ENCODE assay signal across 25 mouse cellular contexts in the genomic region with DNA sequence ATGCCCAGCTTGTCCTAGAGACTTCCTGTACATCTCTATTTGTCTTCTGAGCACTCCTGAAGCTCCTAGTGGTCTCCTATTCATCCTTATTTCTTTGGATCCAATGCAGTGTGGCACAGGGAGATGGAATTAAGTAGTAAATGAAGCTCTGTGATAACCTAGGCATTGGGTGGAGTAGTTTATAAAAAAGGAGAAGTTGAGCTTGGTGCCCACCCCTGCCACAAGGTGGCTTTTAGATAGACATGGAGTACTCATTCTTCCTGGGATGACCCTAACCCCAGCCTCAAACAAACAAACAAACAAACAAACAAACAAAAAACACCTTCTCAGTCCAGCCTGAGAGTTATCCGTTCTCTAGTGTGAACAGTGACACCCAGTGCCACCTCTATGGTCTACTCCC. TPM values are rescaled to one million over a fixed set of nuclear protein-coding genes. Genes with fewer than 3 reads are reported as not detected.
DNase-seq lines count a peak whose midpoint lies in the region; ATAC-seq and TF ChIP-seq lines count a peak whose summit lies in the region.
"Had no signal": no experiment of that assay in that cellular context is flagged by ENCODE, and none has a peak within 500 bp of the region (broad histone marks: within the 10 kb centered on the region; RNA-seq: fewer than 3 reads in every experiment).

No protein-coding gene starts in this region.

- TF ChIP-seq POLR2A in MEL (IDR thresholded peaks at IDR 0.05; ENCODE audit: control insufficient read depth in 1 of 2, insufficient read depth in 1 of 2, low read depth in 1 of 2, low read length in 2 of 2, poor library complexity in 1 of 2), result no peak

- peak; percentile 53 for DNase-seq in MEL (ENCODE audit: low read depth, low spot score)
- DNase-seq in MEL-GATA-1-ER (ENCODE audit: extremely low read depth, low read depth), result peak; percentile 31
- DNase-seq in cerebellum, adult 18-20 months, result no peak
- no peak for DNase-seq in kidney, postnatal 4 days
- DNase-seq: adrenal gland, adult 2 months; adrenal gland, postnatal 10 days; adrenal gland, postnatal 25 days; cerebellum, adult 11 months; cerebellum, adult 2 months; cerebellum, adult 9-10 months; cerebellum, postnatal 10 days; cerebellum, postnatal 25 days; forebrain, postnatal 0 days had no signal

- H3K9me3 ChIP-seq in MEL (replicated peaks; ENCODE audit: insufficient read depth, low read length), result no peaks in the 10 kb centered on the region
- H3K9me3 ChIP-seq: embryonic facial prominence, embryonic 10.5 days; embryonic facial prominence, embryonic 12.5 days; forebrain, embryonic 15.5 days had no signal

- ATAC-seq in megakaryocyte progenitor cell, adult 5-6 weeks (replicated peaks; ENCODE audit: poor library complexity), result 0 out of 2 replicates have a peak, but pooled peaks have one; percentile 34
- ATAC-seq: forebrain, embryonic 13.5 days; forebrain, embryonic 15.5 days; forebrain, postnatal 0 days had no signal

- no peak overlapping the region for H3K4me3 ChIP-seq in MEL (ENCODE audit: control insufficient read depth in 1 of 2, insufficient read depth in 1 of 2, low read depth in 2 of 2, low read length in 2 of 2)
- H3K4me3 ChIP-seq: embryonic facial prominence, embryonic 10.5 days; embryonic facial prominence, embryonic 12.5 days; forebrain, embryonic 13.5 days; forebrain, embryonic 15.5 days had no signal

- H3K4me1 ChIP-seq in MEL (ENCODE audit: control insufficient read depth in 1 of 2, insufficient read depth in 2 of 2, low read length in 2 of 2), result peaks cover 0 to 11% of the 10 kb centered on the region in 2 experiments; a peak in 3 of 4 replicates
- H3K4me1 ChIP-seq: embryonic facial prominence, embryonic 10.5 days; embryonic facial prominence, embryonic 12.5 days; forebrain, embryonic 13.5 days; forebrain, embryonic 15.5 days had no signal

- peak in 1 of 2 experiments; percentile 48; a peak in 1 of 4 replicates for TF ChIP-seq EP300 in MEL (IDR thresholded peaks at IDR 0.05; ENCODE audit: low read depth in 1 of 2, low read length in 2 of 2)

- no peaks in the 10 kb centered on the region for H3K27me3 ChIP-seq in MEL (ENCODE audit: control insufficient read depth in 1 of 2, insufficient read depth in 2 of 2, low read length in 2 of 2)
- H3K27me3 ChIP-seq: embryonic facial prominence, embryonic 12.5 days; forebrain, embryonic 13.5 days; forebrain, embryonic 15.5 days had no signal

- H3K79me2 ChIP-seq in MEL (ENCODE audit: control insufficient read depth, insufficient read depth, low read length, poor library complexity), result no peaks in the 10 kb centered on the region

- H3K9ac ChIP-seq in MEL (ENCODE audit: control insufficient read depth, low read depth, low read length, poor library complexity, severe bottlenecking), result no peak overlapping the region
- H3K9ac ChIP-seq: embryonic facial prominence, embryonic 12.5 days; forebrain, embryonic 13.5 days; forebrain, embryonic 15.5 days; forebrain, postnatal 0 days had no signal

- no peak for TF ChIP-seq RAD21 in MEL (IDR thresholded peaks at IDR 0.05; ENCODE audit: low read depth, low read length)

- H3K27ac ChIP-seq in MEL (ENCODE audit: control insufficient read depth, low read depth, low read length), result no peak overlapping the region
- H3K27ac ChIP-seq: embryonic facial prominence, embryonic 10.5 days; embryonic facial prominence, embryonic 12.5 days; forebrain, embryonic 13.5 days; forebrain, embryonic 15.5 days had no signal

- peak in 1 of 3 experiments; percentile 39; a peak in 2 of 6 replicates for TF ChIP-seq CTCF in MEL (IDR thresholded peaks at IDR 0.05 in 2 of 3, conservative IDR thresholded peaks at IDR 0.05 in 1 of 3; ENCODE audit: control insufficient read depth in 1 of 3, insufficient read depth in 1 of 3, low read depth in 2 of 3, low read length in 3 of 3, poor library complexity in 1 of 3, severe bottlenecking in 1 of 3)

- H3K36me3 ChIP-seq in MEL (ENCODE audit: control insufficient read depth in 1 of 2, insufficient read depth in 2 of 2, low read length in 2 of 2), result peaks cover 0 to 8% of the 10 kb centered on the region in 2 experiments; a peak in 2 of 4 replicates

TF ChIP-seq in MEL, 35 proteins besides CTCF, POLR2A, EP300 and RAD21:
- no peak for TF ChIP-seq NELFE (IDR thresholded peaks at IDR 0.05; ENCODE audit: low read depth, low read length)
- TF ChIP-seq MYB (IDR thresholded peaks at IDR 0.05; ENCODE audit: low read depth, low read length), result no peak
- TF ChIP-seq E2F4 (IDR thresholded peaks at IDR 0.05; ENCODE audit: borderline replicate concordance, low read depth, low read length), result no peak
- TF ChIP-seq GABPA (IDR thresholded peaks at IDR 0.05; ENCODE audit: low read depth, low read length), result no peak
- no peak for TF ChIP-seq MAFK (IDR thresholded peaks at IDR 0.05; ENCODE audit: borderline replicate concordance, low read depth, low read length)
- TF ChIP-seq MYC (IDR thresholded peaks at IDR 0.05; ENCODE audit: low read depth, low read length), result no peak
- TF ChIP-seq POLR2AphosphoS2 (IDR thresholded peaks at IDR 0.05; ENCODE audit: low read length), result no peak
- no peak for TF ChIP-seq MEF2A (IDR thresholded peaks at IDR 0.05; ENCODE audit: extremely low read depth, insufficient replicate concordance, low read depth, low read length, poor library complexity, severe bottlenecking)
- no peak for TF ChIP-seq CHD1 (IDR thresholded peaks at IDR 0.05; ENCODE audit: low read depth, low read length)
- no peak for TF ChIP-seq ETS1 (IDR thresholded peaks at IDR 0.05; ENCODE audit: low read depth, low read length)
- no peak for TF ChIP-seq ZKSCAN1 (IDR thresholded peaks at IDR 0.05; ENCODE audit: low read depth, low read length)
- TF ChIP-seq BHLHE40 (IDR thresholded peaks at IDR 0.05; ENCODE audit: borderline replicate concordance, low read depth, low read length), result no peak
- TF ChIP-seq HCFC1 (IDR thresholded peaks at IDR 0.05; ENCODE audit: low read depth, low read length), result no peak
- TF ChIP-seq SMC3 (IDR thresholded peaks at IDR 0.05; ENCODE audit: low read depth, low read length), result peak; percentile 29; the same call in 1 of the 2 replicates
- no peak for TF ChIP-seq RCOR1 (IDR thresholded peaks at IDR 0.05; ENCODE audit: low read depth, low read length)
- TF ChIP-seq TCF12 (IDR thresholded peaks at IDR 0.05; ENCODE audit: low read depth, low read length), result 0 out of 2 replicates have a peak, but pooled peaks have one; percentile 9
- no peak for TF ChIP-seq USF2 (IDR thresholded peaks at IDR 0.05; ENCODE audit: borderline replicate concordance in 1 of 2, insufficient read depth in 1 of 2, low read depth in 1 of 2, low read length in 2 of 2)
- no peak for TF ChIP-seq POLR2AphosphoS5 (IDR thresholded peaks at IDR 0.05; ENCODE audit: borderline replicate concordance, low read depth, low read length)
- 0 out of 2 replicates have a peak, but pooled peaks have one; percentile 12 for TF ChIP-seq GATA1 (IDR thresholded peaks at IDR 0.05; ENCODE audit: low read depth, low read length)

RNA-seq across cellular contexts. Expression of a gene that starts 55.9 kb away (rescaled TPM):
- total RNA-seq in MEL (2012; rRNA removed), result not detected in 2 replicates
- not detected for polyA plus RNA-seq in MEL (2012; ENCODE audit: insufficient read depth in 1 of 2, insufficient read length in 2 of 2, low read depth in 1 of 2, low replicate concordance in 2 of 2, missing spikeins in 1 of 2)
- not detected in 2 replicates for total RNA-seq in megakaryocyte progenitor cell, adult 5-6 weeks (2015)
- not detected in 2 replicates for total RNA-seq in megakaryocyte progenitor cell, adult 5-6 weeks (2017)
- total RNA-seq: adrenal gland, adult 2 months; adrenal gland, postnatal 10 days; adrenal gland, postnatal 25 days; adrenal gland, postnatal 4 days; ES-E14; forebrain, postnatal 0 days had no signal
- polyA plus RNA-seq: adrenal gland, adult 2 months; brain, embryonic 14.5 days; C2C12; cerebellum, adult 2 months; cortical plate, adult 2 months; embryonic facial prominence, embryonic 10.5 days; embryonic facial prominence, embryonic 12.5 days; embryonic facial prominence, embryonic 14.5 days; forebrain, embryonic 11.5 days; forebrain, embryonic 13.5 days; forebrain, embryonic 15.5 days; forebrain, postnatal 0 days had no signal

RNA-seq across cellular contexts. Expression of a gene that starts 56.4 kb away (rescaled TPM):
- 15.3 and 16.7 TPM in 2 replicates for total RNA-seq in MEL (2012; rRNA removed)
- 10 to 100 TPM; 15.3 to 46.1 TPM for polyA plus RNA-seq in MEL (2012; ENCODE audit: insufficient read depth in 1 of 2, insufficient read length in 2 of 2, low read depth in 1 of 2, low replicate concordance in 2 of 2, missing spikeins in 1 of 2)
- total RNA-seq in megakaryocyte progenitor cell, adult 5-6 weeks (2015), result 20.1 and 22.5 TPM in 2 replicates
- 25.4 and 25.5 TPM in 2 replicates for total RNA-seq in megakaryocyte progenitor cell, adult 5-6 weeks (2017)

Comparison
In these comparisons a context has a peak if more than half of its experiments do, and no peak if none do; other contexts are left out.
1. DNase-seq: peak in MEL (single experiment) and MEL-GATA-1-ER (single experiment); none in cerebellum, adult 18-20 months (0 of 2) and kidney, postnatal 4 days (0 of 2).